Mouse (Mus musculus) heart, postnatal 0 days (tissue): Measurements from ENCODE around the gene Grk5.

Experiments
- CTCF ChIP-seq: IDR thresholded peaks from 2 replicates; pipeline ENCODE4 v1.5.1; 2016; ENCODE audit warnings: antibody characterized with exemption, control low read depth, low read depth
- EP300 ChIP-seq: IDR thresholded peaks from 2 replicates; pipeline ENCODE4 v1.6.1; 2016; ENCODE audit warnings: antibody characterized with exemption, low read depth

DNA sequence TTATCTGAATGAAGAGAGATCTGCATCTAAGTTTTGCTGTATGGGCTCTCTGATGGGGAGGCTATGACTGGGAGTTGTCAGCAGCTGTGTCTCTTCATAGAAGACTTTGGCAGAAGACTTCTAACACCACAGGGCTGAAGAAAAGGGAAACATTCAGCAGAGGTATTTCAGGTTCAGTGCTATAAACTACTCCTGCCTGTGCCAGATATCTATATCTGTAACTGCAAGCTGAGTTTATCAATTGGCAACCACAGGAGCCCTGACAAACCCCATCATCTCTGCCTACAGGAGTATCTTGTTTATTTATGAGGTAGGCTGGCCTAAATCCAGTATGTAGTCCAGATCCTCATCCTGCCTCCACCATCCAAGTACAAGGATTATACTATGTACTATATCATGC lies 46.2 kb upstream of the Grk5 start:
- TF ChIP-seq CTCF = no peak
- no peak for TF ChIP-seq EP300
